Mouse (Mus musculus): Measurements from ENCODE around the gene Polr2a. TPM values are rescaled to one million over a fixed set of nuclear protein-coding genes. Genes with fewer than 3 reads are reported as not detected.

The Polr2a gene
- polyA plus RNA-seq, 1 experiment = 65.1 TPM

DNA sequence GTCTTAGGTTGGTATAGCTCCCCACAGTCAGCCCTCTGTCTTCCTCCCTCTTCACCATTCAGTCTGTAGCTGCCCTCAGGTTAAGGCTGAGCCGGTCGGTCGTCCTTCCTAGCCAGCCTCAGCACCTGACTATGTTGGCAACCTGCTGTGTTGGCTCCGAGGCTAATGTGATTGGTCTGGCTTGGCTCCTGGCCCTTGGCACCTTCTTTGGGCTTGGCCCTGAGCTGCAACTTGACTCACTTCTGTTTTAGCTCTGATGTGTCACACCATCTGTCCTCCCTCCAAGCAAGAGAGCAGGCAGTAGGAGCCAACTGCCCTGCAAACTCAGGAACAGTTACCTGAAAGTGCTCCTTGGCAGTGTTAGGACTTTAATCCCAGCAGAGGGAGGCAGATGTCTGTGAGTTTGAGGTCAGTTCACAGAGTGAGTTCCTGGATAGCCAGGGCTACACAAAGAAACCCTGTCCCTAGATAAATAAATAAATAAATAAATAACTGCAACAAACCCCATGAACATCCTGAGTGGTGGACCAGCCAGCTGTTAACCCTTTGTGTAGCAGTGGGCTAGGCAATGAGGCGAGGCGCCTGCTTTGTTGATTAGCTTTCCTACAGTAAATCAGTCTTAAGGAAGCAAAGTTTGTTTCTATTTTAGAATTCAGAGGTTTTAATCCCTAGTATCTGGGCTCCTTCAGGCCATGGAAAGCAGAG lies 51.5 kb downstream of the Polr2a start:
- TF ChIP-seq GATA1 (IDR thresholded peaks at IDR 0.05; ENCODE audit: low read length) = no peak

DNA sequence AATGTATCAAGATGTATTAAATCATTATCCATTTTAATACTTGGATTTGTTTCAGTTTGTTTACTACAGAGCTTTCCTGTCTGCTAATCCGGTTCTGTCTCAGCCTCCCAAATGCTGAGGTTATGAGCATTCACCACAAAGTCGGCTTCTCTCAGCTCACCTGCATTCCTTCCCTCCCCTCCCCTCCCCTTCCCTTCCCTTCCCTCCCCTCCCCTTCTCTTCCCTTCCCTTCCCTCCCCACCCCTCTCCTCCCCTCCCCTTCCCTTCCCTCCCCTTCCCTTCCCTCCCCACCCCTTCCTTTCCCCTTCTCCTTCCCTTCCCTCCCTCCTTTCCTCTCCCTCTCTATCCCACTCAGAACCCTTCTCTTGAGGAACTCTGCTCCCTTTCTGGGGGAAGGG lies 53.8 kb downstream of the Polr2a start:
- TF ChIP-seq GATA1 (IDR thresholded peaks at IDR 0.05; ENCODE audit: low read length) = no peak

DNA sequence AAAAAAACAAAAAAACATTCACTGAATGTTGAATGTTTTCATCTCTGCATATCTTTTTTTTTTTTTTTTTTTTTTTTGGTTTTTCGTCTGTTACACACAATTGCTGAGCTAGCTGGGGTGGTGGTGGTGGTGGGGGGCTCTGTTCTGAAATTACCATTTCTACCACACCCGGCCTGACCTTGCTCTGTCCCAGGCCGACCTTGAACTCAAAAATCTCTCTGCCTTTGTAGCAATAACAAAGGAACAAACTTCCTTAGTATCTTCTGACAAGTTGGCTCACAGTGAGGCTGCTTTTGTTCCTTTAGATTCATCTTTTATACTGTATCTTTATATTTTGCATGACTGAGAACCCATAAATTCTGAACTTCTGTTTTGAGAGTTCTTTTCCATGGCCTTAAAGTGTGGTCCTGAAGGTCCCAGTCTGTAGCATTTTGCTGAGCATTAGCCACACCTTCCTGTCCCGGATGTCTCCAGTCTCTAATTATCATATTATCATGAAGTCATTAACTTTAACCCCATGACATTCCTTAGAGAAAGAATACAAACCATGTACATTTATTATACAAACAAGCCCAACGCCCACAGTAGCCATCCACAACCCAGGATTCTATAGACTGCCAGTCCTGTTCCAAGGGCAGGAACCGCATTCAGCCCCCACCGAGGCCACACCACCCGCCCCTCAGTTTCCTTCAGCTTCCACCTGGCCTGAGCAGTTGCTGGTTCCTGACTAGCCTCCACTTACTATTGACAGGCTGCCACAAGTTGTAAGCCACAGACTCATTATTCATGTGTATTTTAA lies 54.4 kb downstream of the Polr2a start:
- TF ChIP-seq GATA1 (IDR thresholded peaks at IDR 0.05; ENCODE audit: low read length) = no peak

- no peak for TF ChIP-seq GATA1 (IDR thresholded peaks at IDR 0.05; ENCODE audit: low read length)
Observed at GRCm38 (mm10) chr11:69699595-69699994, 58.8 kb downstream of the Polr2a start.

DNA sequence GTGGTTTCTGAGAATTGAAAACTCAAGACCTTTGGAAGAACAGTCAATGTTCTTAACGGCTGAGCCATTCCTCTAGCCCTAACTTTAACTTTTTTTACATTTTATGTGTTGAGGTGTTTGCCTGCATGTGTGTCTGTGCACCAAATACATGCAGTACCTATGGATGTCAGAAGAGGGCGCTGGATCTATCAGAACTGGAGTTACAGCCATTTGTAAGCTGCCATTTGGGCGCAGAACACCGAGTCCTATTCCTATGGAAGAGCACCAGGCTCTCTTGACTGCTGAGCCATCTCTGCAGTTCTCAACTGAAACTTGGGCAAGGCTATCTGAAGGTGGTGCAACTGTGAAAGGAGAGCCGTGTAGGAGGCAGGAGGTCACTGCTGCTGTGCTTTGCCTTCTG lies 59.9 kb downstream of the Polr2a start:
- TF ChIP-seq GATA1 (IDR thresholded peaks at IDR 0.05; ENCODE audit: low read length) = no peak

DNA sequence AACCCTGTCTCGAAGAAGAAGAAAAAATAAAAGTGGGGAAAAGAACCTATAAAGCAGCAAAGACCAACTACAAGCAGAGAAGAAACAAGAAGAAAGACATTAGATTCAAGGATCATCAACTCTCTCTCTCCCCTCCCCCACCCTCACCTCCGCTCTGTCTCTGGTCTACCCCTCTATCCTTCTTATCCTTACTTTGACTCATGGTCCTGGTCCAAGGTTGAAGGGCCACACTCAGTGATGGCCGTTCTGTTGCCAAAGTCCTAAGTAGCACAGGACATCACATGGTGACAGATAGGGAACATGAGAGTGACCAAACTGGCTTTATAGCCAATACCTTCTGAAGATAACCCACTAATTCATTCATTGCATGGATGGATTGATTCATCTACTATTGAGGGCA lies 61.0 kb downstream of the Polr2a start:
- no peak for TF ChIP-seq GATA1 (IDR thresholded peaks at IDR 0.05; ENCODE audit: low read length)

GRCm38 (mm10) chr11:69695361-69696181 lies 62.9 kb downstream of the Polr2a start, which contains the start of the genes Tnfsf12 and Tnfsfm13:
Tnfsf12 (minus strand) TSS chr11:69695849.
Tnfsfm13 (minus strand) TSS chr11:69696098.
- no peak for TF ChIP-seq GATA1 (IDR thresholded peaks at IDR 0.05; ENCODE audit: low read length)

GRCm38 (mm10) chr11:69695046-69695360 lies 63.4 kb downstream of the Polr2a start:
- TF ChIP-seq GATA1 (IDR thresholded peaks at IDR 0.05; ENCODE audit: low read length) = no peak

- TF ChIP-seq GATA1 (IDR thresholded peaks at IDR 0.05; ENCODE audit: low read length) = no peak
Observed at GRCm38 (mm10) chr11:69693421-69693965, 64.9 kb downstream of the Polr2a start.

DNA sequence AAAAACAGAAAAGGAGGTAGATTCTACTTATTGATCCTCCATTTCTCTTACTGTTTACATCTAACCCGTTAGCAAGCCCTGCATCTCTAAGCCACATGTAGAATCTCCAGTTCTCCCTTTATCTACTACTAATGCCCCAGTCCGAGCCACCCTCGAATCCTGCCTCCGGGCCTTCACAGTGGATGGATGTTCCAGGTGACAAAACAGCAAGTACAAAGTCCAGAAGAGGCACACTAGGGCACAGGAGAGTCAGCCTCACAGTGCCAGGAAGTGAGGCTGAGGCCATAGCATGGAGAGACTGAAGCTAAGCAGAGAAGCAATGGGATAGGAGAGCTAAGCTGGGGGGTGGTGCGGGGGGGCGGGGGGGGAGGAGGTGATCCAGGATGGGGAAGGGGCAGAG lies 65.6 kb downstream of the Polr2a start:
- TF ChIP-seq GATA1 (IDR thresholded peaks at IDR 0.05; ENCODE audit: low read length) = no peak

GRCm38 (mm10) chr11:69692196-69692811 lies 66.1 kb downstream of the Polr2a start:
- no peak for TF ChIP-seq GATA1 (IDR thresholded peaks at IDR 0.05; ENCODE audit: low read length)

DNA sequence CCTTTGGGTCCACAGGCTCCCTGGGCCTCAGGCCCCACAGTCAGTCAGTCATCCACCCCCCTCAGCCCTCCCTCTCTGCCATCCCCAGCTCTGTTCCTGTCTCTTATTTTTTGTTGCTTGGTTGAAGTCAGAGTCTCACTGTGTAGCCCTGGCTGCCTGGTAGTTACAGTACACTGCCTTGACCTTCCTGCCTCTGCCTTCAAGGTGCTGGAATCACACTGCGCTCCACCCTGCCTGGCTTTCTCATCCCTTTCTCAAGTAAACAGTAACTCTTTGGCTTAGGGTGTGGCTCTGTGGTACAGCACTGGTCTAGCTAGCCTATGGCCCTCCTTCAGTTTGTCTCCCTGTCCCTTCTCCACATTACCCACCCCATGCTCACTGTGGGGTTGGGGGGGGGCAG lies 68.5 kb downstream of the Polr2a start:
- TF ChIP-seq GATA1 (IDR thresholded peaks at IDR 0.05; ENCODE audit: low read length) = no peak

- no peak for TF ChIP-seq GATA1 (IDR thresholded peaks at IDR 0.05; ENCODE audit: low read length)
Observed at GRCm38 (mm10) chr11:69687061-69687460, 71.4 kb downstream of the Polr2a start.

DNA sequence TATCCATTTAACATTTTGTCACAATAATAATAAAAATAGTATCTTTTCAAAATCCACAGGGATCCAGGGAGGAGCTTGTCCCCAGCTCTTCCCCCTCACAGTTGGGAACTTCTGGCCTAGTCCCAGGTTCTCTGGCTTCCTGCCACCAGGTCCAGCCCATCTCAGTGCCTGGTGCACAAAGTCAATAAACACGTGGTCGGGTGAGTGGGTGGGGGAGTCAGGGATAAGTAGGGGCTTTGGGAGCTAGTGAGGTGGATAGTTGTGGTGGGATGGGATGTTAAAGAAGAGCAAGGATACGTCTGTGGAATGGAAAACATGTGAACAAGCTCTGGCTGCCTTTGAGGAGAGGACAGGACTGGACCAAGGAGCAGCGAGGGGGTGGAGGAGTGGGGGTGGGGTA lies 72.1 kb downstream of the Polr2a start:
- TF ChIP-seq GATA1 (IDR thresholded peaks at IDR 0.05; ENCODE audit: low read length) = no peak

DNA sequence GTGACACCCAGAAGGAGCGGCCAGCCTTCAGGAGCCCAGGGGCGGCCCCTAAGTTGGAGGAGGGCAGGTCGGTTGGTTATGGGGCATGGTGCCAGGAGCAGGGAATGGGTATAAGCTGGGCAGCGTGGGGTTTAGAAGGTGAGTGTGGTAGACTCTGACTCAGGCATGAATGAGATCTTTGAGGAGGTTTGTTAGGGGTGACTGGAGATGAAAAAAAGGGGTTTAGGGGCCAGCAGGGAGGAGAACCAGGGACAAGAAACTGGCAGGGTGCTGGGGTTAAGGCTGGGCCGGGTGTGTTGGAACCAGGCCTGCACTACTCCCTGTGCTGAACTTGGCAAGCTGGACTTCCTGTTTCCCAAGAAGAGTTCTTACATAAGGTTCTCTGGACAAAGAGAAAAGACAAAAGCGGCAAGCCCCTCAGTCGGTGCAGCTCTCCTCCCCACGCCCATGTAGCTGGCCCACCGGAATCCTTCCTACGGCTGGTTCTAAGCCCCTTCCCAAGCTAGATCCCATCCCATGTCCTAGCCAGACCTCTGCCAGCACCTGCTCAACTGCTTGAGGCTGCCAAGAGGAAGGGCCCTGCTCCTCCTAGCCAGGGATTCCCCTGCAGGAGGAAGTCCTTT lies 72.8 kb downstream of the Polr2a start, which contains the start of gene Tnfsf13:
Gene Tnfsf13, minus strand, starts transcription at position 259 of the 623 bp plus-strand sequence.
- no peak for TF ChIP-seq GATA1 (IDR thresholded peaks at IDR 0.05; ENCODE audit: low read length)
